Mouse (Mus musculus): Measurements from ENCODE around the gene Polr2l. TPM values are rescaled to one million over a fixed set of nuclear protein-coding genes. Genes with fewer than 3 reads are reported as not detected.

Polr2l gene
- polyA plus RNA-seq, 1 experiment: 29.0 TPM

DNA sequence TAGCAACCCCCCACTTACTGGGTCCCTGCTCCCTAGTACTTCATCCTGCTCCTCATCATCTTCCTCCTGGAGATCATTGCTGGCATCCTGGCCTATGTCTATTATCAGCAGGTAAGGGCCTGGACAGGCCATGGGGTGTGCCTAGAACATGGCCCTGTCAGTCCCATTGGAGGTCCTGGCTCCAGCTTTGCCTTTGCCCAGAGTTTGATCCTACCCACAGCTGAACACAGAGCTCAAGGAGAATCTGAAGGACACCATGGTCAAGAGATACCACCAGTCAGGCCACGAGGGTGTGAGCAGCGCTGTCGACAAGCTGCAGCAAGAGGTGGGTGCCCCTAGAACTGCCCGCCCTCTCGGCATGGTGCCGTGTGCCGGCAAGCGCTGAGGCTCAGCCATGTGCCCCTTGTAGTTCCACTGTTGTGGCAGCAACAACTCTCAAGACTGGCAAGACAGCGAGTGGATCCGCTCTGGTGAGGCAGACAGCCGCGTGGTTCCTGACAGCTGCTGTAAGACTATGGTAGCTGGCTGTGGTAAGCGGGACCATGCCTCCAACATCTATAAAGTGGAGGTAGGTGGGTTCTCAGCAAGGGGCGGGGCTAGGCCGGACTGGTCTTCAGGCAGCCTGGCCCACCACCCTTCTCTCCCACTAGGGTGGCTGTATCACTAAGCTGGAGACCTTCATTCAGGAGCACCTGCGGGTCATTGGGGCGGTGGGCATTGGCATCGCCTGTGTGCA, 4.9 kb downstream of the Polr2l start:
- peaks cover 25% of the 10 kb centered on the region for H3K4me1 ChIP-seq (ENCODE audit: control insufficient read depth, insufficient read depth, low read length)
- 89% methylated on average over 18 of the region's 18 CpGs for WGBS
- TF ChIP-seq CTCF (IDR thresholded peaks at IDR 0.05; ENCODE audit: insufficient read depth, low read length): no peak
- 0 out of 2 replicates have a peak, but pooled peaks have one; percentile 9 for TF ChIP-seq POLR2A (IDR thresholded peaks at IDR 0.05; ENCODE audit: borderline replicate concordance, extremely low read depth, low read depth, low read length)
- DNase-seq: no peak
- no peak overlapping the region for H3K4me3 ChIP-seq (replicated peaks; ENCODE audit: extremely low read depth, low read depth, low read length)

DNA sequence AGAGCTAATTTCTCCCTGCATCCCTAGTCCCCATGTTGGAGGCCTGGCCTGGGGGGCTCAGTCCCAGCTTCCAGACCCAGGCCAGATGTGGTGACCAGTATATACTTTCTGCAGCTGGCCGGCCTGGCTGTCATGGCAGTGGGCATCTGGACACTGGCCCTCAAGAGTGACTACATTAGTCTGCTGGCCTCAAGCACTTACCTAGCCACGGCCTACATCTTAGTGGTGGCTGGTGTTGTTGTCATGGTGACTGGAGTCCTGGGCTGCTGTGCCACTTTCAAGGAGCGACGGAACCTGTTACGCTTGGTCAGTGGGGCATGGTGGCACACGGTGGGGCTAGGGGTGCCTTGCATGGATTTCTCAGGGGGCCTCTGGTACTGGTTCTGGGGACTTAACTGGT, 5.6 kb downstream of the Polr2l start:
- H3K4me1 ChIP-seq (ENCODE audit: control insufficient read depth, insufficient read depth, low read length): peaks cover 30% of the 10 kb centered on the region
- TF ChIP-seq CTCF (IDR thresholded peaks at IDR 0.05; ENCODE audit: insufficient read depth, low read length) (no peak), POLR2A (IDR thresholded peaks at IDR 0.05; ENCODE audit: borderline replicate concordance, extremely low read depth, low read depth, low read length) (0 out of 2 replicates have a peak, but pooled peaks have one; percentile 16)
- WGBS: 74% methylated on average over 6 of the region's 6 CpGs

DNA sequence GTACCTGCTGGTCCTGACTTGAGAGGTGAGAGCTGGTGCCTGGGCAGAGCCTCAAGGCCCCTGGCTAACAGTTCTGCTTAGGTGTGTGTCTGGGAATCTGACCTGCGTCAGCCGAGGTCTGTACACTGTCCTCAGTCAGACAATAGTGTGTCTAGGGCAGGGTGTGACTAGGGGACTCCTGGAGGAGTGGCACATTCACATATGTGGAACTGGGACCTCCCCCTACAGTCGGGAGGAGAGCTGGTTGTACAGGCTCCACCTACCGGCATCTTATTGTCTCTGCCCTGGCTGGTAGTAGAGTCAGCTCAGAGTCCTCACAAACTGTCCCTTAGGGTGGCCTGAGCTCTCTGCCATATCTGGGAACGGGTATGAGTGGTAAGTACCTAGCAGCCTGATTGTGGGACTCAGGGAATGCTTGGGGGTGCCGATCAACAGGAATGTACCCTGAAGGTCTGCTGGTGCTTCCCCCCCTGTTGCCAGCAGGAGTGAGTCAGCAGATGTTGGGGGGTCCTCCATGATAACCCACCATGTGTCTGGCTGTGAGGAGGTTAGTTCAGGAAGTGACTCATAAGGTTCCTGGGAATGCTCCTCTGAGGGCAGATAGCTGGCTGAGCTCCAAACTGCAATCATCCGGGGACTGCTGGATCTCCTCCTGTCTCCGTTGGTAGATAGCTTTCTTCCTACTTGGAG, 6.3 kb downstream of the Polr2l start:
- 4% methylated on average over 8 of the region's 8 CpGs for WGBS
- H3K4me1 ChIP-seq (ENCODE audit: control insufficient read depth, insufficient read depth, low read length): peaks cover 29% of the 10 kb centered on the region
- peak overlapping the region; percentile 91 for H3K4me3 ChIP-seq (replicated peaks; ENCODE audit: extremely low read depth, low read depth, low read length)
- peak; percentile 62 for DNase-seq
- peak; percentile 41; the same call in 1 of the 2 replicates for TF ChIP-seq CTCF (IDR thresholded peaks at IDR 0.05; ENCODE audit: insufficient read depth, low read length)
- TF ChIP-seq POLR2A (IDR thresholded peaks at IDR 0.05; ENCODE audit: borderline replicate concordance, extremely low read depth, low read depth, low read length): peak; percentile 82; the same call in 1 of the 2 replicates

More for the DNA sequence above, 5.6 kb downstream of the Polr2l start:
- no peak for DNase-seq
- H3K4me3 ChIP-seq (replicated peaks; ENCODE audit: extremely low read depth, low read depth, low read length): peak overlapping the region; percentile 1

DNA sequence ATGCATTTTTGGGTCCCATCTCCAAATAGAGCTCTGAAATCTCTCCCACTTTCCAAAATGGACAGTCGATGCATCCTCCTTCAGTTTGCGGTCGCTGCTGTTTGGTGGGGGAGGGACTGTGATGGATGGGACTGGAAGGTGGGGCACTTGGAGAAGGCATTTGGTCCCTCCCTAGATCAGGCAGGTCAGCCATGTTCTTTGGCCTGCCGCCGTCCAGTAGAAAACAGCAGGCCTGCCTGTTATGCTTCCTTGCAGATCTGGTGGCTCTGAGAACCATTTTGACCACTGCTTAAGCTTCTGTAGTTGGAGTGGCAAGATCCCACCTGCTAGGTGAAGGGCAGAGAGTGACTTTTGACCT, 6.8 kb downstream of the Polr2l start:
- no peak for DNase-seq

DNA sequence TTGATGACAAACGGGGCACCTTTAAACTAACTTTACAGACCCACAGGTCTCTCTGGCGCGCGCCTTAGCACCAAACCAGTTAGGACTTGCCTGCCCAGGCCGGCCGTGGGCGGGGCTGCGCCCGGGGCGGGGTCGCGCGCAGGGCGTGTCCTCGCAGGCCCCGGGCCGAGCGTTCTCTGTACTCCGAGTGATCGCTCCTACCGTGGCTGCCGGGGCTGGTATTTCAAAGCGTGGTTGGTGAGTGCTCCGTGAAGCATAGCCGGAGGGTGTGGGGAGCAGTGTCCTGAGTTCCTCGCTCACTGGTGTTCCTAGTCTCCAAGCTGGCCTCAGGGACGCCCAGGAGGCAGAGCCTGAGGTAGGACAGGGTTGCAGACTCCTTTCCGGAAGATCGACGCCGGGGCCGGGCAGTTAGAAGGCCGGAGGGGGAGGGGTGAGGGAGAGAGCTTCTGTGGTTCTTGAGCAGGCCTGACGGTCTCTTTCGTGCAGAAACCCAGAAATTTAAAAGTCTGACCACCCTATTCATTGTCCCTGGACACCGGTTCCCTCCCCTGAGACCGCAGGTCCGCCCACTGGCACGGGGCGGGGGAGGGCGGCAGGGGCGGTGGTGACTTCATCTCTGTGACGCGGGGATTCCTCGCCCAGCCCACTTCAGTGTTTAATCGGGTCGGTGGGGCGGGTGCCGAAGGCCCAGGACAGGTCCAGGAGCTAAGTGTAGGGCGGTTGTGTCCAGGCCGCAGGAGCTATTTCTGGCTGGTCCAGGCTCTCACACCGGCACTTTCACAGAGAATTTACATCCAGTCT, 7.5 kb downstream of the Polr2l start, which contains the start of gene Cd151:
Gene Cd151, plus strand, starts transcription at position 163 of the 801 bp plus-strand sequence.
- peak within 1 kb of the TSS; percentile 91 for H3K4me3 ChIP-seq (replicated peaks; ENCODE audit: extremely low read depth, low read depth, low read length)
- H3K4me1 ChIP-seq (ENCODE audit: control insufficient read depth, insufficient read depth, low read length): peaks cover 35% of the 10 kb centered on the region
- no peak for TF ChIP-seq CTCF (IDR thresholded peaks at IDR 0.05; ENCODE audit: insufficient read depth, low read length)
- TF ChIP-seq POLR2A (IDR thresholded peaks at IDR 0.05; ENCODE audit: borderline replicate concordance, extremely low read depth, low read depth, low read length): peak; percentile 87; the same call in 1 of the 2 replicates
- under 1% methylated on average over 51 of the region's 52 CpGs for WGBS
- peak; percentile 88 for DNase-seq

More for the DNA sequence above, 6.8 kb downstream of the Polr2l start:
- TF ChIP-seq CTCF (IDR thresholded peaks at IDR 0.05; ENCODE audit: insufficient read depth, low read length) (no peak), POLR2A (IDR thresholded peaks at IDR 0.05; ENCODE audit: borderline replicate concordance, extremely low read depth, low read depth, low read length) (no peak)
- Histone ChIP-seq H3K4me3 (replicated peaks; ENCODE audit: extremely low read depth, low read depth, low read length) (peak overlapping the region; percentile 91), H3K4me1 (ENCODE audit: control insufficient read depth, insufficient read depth, low read length) (peaks cover 34% of the 10 kb centered on the region)
- WGBS: 6% methylated on average over 5 of the region's 5 CpGs

DNA sequence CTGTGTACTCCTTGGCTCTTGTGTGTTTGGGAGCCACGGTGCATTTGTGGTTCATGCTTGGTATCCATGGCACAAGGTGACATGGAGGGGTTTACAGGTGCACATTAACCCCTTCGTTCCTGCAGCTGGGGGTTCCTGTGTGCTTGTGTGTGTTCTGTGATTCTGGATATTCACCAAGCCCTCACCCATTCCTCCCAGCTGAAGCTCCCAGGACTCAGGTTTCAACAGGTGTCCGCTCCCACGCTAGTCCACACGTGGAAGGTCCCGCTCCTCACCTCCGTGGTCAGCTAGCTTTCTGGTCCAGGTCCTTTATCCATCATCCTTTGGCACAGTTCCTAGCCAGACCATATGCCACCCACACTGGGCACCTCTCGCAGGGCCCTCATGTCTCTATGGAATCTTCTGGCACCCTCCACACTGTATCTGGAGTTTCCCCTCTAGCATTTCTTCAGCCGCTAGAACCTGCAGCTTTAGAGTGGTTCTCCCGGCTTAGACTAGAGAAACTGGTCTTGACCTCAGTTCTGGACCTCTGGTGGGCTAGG, 8.3 kb downstream of the Polr2l start:
- no peak for DNase-seq
- Histone ChIP-seq H3K4me3 (replicated peaks; ENCODE audit: extremely low read depth, low read depth, low read length) (peak overlapping the region; percentile 37), H3K4me1 (ENCODE audit: control insufficient read depth, insufficient read depth, low read length) (peaks cover 35% of the 10 kb centered on the region)
- 50% methylated on average over 10 of the region's 10 CpGs for WGBS
- TF ChIP-seq CTCF (IDR thresholded peaks at IDR 0.05; ENCODE audit: insufficient read depth, low read length) (no peak), POLR2A (IDR thresholded peaks at IDR 0.05; ENCODE audit: borderline replicate concordance, extremely low read depth, low read depth, low read length) (no peak)

DNA sequence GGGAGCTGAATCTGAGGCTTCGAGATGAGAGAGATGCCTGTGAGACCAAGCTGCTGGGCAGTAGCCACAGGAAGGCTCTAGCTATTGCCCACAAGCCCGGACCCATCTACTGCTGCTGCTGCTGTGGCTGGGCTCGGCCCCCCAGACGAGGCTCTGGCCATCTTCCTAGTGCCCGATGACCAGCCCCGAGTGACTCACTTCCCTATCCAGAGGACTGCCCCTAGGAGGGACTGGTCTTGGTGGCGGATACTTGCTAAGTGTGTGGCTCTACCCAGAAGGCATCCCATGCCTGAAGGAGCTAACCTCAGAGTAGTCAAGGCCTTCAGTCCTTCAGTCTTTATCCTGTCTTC, 8.9 kb downstream of the Polr2l start:
- WGBS: 51% methylated on average over 7 of the region's 7 CpGs
- peak; percentile 40 for DNase-seq
- H3K4me1 ChIP-seq (ENCODE audit: control insufficient read depth, insufficient read depth, low read length): peaks cover 35% of the 10 kb centered on the region
- TF ChIP-seq CTCF (IDR thresholded peaks at IDR 0.05; ENCODE audit: insufficient read depth, low read length) (no peak), POLR2A (IDR thresholded peaks at IDR 0.05; ENCODE audit: borderline replicate concordance, extremely low read depth, low read depth, low read length) (no peak)
- H3K4me3 ChIP-seq (replicated peaks; ENCODE audit: extremely low read depth, low read depth, low read length): no peak overlapping the region

DNA sequence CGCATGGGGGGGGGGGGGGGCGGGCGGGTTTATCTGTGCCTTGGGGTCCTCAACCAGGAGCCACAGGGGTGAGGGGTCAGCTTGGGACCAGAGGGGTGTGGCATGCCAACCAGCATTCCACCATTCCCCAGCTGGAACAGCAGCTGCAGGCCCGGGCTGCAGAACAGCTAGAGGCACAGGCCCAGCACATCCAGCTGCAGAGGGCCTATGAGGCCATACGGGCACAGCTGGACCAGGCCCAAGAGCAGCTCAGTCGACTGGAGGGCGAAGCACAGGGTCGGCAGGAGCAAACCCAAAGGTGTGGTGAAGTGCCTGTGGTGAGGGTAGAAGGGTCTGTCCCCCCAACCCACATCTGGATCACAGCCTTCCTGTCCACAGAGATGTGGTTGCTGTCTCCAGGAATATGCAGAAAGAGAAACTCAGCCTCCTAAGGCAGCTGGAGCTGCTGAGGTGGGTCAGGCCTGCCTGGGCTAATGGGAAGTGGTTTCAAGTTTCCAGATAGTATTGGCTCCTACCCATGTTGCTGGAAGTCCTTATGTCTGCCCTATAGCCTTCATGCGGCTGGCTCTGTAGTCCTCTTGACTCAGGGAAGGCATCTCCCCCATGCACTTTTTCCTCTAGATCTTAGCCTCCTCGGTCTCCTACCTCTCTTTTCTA, 9.4 kb downstream of the Polr2l start:
- H3K4me1 ChIP-seq (ENCODE audit: control insufficient read depth, insufficient read depth, low read length): peaks cover 36% of the 10 kb centered on the region

More for the DNA sequence above, 9.4 kb downstream of the Polr2l start:
- 39% methylated on average over 8 of the region's 10 CpGs for WGBS
- TF ChIP-seq CTCF (IDR thresholded peaks at IDR 0.05; ENCODE audit: insufficient read depth, low read length) (no peak), POLR2A (IDR thresholded peaks at IDR 0.05; ENCODE audit: borderline replicate concordance, extremely low read depth, low read depth, low read length) (no peak)
- DNase-seq: no peak
- no peak overlapping the region for H3K4me3 ChIP-seq (replicated peaks; ENCODE audit: extremely low read depth, low read depth, low read length)
